Mouse (Mus musculus) gastrocnemius, postnatal 4 days (tissue): ENCODE data around the gene As3mt. TPM values are rescaled to one million over a fixed set of nuclear protein-coding genes. Genes with fewer than 3 reads are reported as not detected.
A peak's percentile ranks its signal among the peaks of the same experiment; 100 is the strongest.
"Not testable (repeated sequence)": the region's sequence is repeated elsewhere in the genome, so short reads cannot be mapped to it uniquely, and the experiment has no call there.

Experiments
- DNase-seq, 2 experiments: peaks; one replicate each; pipeline ENCODE4 v3.0.0; 2021 to 2022; ENCODE audit warnings: low spot score in 2 of 2, mixed read lengths in 2 of 2
- total RNA-seq, 2 experiments: library from RNA; stranded (reverse); gene quantifications; 2 replicates each; pipeline ENCODE4 v1.2.3; 2021

Gene As3mt
- total RNA-seq, 2 experiments from 2014 or later, result 51.0 to 56.2 TPM

DNA sequence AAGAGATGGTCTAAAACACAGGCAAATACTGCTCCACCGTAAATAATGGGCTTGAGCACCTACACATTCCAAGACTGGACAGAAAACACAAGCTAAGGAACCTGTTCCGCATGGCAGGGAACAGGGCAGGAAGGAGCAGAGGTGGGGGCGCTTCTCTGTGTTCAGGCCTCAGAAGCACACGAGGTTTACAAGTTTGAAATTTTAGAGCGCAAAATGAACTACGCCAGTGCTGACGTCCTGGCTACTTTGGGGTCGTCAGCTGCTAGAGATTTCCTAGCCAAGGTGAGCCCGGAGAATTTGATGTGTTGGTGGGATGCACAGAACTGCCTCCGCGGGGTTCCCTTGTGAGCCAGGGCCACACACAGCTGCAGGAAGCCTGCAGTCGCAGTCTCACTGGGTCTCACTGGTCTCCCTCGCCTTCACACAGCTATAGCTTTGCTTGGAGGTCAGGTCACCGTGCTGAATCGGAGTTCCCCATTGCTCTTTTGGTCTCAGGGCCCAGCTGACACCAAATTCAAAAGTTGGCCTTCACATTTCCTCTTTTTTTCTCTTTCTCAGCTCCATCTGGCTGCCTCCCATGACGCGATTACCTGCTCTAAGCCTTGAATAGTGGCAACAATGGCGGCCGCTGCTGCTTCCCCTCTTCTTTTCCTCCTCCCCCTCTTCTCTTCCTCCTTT, 9.3 kb upstream of the As3mt start:
- DNase-seq, result no peak

DNA sequence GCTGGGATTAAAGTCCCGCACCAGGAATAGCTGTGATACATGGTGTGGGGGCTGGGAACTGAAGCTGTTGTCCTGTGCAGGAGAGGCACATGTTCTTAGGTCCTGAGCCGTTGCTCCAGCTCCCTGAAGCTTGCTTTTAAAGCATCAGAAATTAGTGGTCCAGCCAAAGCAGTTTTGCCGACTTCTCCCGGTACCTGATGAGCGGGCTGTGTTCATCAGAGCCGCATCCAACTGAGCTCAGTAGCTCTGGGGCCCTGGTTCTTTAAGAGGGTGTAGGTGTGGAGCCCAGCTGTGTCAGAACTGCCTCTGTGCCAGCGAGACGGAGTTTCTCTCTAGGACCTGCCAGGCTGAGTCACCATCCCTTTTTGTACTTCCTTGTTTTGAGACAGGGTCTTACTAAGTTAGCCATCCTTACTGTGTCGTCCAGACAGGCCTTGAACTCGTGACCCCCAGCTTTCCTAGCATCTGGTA, 8.2 kb upstream of the As3mt start:
- DNase-seq, result no peak

DNA sequence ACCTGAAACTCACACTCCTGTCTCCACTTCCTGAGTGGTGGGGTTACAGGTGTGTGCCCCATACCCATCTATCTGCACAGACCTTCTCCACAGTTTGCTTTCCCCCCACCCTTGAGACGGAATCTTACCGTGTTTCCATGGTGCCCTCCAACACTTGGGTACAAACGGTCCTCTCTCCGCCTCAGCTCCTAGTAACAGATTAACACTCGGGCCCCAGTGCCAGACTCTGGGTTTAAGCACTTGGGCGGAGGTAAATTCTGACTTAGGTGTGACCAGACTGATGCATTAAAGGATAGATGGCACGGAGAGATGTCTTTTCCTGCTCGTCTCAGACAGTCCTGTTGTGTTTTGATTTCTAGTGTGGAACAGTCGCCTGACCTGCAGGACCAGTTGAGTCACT, 6.1 kb upstream of the As3mt start:
- DNase-seq, result no peak

DNA sequence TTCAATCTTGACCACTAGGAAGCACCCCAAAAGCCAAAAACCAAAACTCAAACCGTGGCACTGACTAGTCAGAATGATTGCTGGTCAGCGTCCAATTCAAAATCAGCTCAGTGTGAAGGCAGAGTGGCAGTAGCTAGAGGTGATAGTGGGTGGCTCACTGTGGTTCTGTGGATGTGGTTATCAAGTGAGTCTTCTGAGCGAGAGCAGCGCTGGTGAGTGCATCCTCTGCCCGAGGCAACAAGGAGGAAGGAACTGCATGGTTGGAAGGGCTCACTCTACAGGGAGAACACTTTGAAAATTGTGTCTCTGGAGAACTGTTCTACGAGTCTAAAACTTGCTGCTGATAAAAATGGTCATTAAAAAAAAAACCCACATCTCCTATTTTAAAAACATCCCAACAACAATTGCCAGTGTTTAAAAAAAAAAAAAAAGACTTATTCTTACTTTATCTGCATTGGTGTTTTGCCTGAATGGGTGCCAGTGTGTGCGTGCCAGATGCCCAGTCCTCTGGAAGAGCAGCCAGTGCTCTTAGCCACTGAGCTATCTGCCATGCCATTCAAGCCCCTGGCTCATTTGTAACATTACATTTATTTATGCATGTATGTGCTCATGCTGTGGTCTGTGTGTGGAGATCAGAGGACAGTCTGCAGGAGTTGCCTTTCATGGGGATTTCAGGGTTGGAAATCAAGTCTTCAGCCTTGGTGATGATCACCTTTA, 1.3 kb upstream of the As3mt start:
- DNase-seq, result no peak

DNA sequence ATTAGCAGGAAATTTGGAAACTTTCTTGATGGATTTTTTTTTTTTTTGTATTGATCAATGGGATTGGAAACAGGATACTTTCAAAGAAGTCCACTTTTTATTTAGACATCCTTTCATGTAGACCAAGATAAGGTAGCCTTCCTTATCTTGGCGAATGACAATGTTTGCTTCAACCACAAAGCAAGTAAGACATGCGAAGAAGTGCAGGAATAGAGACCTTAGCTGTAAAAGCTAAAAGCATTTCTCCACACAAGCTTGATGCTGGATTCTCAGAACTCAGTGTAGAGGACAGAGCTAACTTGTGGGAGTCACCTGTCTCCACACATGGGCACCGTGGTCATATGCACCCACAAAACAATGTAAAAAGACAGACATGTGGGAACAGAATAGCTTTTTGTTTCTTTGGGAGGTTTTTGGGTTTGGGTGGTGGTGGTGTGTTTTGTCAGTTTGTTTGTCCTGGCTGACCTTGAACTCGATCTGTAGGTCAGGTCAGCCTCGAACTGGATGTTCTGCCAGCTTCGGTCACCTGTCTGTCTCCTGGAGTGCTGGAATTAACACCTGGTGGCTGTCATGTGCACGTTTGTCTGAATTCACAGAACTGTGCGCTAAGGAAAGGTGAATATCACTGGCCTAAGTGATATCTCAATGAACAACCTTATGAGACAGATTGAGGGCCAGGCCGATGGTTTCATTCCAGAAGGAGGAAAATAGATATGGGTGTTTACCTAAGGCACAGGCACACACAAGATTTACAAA, 540 bp upstream of the As3mt start:
- no peak for DNase-seq

DNA sequence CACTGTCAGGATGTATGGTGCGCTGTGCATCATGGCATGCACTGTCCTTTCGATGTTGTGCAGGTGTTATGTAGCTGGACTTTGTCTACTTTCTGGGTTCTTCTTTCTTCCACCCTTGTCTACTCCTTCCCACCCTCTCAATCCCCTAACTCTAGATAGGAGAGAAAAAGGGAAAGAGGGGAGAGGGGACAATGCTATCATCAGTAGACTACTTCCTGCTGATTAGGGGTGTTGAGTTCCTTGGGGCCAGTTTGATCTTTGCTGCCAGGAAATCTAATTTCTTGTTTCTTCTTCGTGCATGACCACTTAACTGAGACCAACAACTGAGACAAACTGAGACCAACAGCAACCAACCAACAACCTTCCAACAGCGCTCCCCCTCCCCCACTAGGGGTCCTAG, 3.4 kb downstream of the As3mt start:
- DNase-seq, result no peak

DNA sequence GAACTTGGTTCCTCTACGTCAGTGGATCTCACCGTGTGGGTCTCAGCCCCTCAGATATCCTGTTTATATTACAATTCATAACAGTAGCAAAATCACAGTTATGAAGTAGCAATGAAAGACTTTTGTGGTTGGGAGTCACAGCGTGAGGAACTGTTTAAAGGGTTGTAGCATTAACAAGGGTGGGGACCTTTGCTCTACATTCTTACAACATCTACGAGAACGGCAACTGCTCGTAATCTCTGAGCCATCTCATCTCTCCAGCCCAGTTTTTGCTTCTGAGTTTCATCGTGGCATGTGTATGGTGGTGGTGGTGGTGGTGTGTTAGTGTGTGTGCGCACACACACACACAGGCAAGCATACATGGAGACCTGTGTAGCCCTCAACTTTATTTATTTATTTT, 7.0 kb downstream of the As3mt start:
- DNase-seq, result no peak

DNA sequence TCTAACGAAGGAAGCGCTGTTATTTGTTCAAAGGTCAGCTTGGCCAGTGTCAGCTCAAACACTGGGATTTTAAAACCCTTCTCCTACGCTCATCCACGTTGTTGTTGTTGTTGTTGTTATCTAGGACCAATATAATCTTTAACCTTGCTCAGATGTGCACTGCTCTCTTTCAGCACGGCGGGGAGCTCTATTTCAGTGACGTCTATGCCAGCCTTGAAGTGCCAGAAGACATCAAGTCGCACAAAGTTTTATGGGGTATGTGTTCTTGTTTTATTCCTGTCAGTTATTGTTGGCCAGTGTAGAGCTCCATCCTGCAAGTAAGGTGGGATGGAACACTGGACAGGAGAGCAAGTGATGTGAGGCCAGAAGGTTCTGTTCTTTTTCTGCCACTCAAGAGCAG, 7.8 kb downstream of the As3mt start:
- no peak for DNase-seq

DNA sequence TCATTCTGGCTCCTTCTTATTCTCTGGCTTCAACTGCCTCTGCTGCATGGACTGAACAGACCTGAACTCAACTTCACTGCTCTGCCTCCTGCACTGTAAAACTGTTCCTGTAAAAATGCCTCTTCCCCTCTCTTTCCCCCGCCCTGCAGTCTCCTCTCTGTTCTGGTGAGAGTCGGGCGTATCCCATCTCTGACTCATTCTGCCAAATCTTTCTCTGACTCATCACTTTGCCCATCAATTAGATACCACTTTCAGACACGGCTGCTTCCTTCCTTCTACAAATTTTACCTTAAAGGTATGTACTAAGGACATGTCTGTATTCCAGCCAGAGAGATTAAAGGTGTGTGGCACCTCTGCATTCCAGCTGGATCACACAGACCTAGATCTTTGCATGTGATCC, 10.9 kb downstream of the As3mt start:
- DNase-seq, result no peak

DNA sequence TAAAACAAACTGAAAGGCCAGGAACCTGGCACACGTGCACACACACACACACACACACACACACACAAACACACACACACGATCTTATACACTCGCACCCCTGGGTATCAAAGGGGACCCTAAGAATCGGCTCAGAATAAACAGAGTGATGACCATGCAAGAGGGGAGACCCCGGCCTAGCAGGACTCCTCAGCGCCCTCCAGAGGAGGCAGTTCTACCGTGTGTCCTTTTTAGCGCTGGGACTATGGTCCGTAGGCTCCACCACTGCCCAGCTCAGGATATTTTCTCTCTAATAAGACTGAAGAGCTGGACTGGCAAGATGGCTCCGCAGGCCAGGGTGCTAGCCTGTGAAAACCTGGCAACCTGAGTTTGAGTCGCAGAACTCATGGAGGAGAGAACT, 17.2 kb downstream of the As3mt start:
- no peak for DNase-seq

DNA sequence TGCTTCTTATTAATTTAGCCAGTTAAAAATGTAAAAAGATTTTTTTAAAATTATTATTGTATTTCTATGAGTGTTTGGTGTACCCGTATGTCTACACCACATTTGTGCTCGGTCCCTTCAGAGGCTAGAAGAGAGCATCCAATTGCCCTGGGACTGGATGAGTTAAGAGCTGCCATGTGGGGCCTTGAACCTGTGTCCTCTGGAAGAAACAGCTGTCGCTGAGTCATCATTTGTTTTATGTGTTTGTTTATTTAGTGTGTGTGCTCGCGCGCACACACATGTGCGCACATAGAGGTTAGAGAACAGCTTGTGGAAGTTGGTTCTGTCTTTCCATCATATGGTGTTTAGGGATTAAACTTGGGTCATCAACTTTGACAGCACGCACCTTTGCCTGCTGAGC, 18.9 kb downstream of the As3mt start:
- DNase-seq, result no peak

DNA sequence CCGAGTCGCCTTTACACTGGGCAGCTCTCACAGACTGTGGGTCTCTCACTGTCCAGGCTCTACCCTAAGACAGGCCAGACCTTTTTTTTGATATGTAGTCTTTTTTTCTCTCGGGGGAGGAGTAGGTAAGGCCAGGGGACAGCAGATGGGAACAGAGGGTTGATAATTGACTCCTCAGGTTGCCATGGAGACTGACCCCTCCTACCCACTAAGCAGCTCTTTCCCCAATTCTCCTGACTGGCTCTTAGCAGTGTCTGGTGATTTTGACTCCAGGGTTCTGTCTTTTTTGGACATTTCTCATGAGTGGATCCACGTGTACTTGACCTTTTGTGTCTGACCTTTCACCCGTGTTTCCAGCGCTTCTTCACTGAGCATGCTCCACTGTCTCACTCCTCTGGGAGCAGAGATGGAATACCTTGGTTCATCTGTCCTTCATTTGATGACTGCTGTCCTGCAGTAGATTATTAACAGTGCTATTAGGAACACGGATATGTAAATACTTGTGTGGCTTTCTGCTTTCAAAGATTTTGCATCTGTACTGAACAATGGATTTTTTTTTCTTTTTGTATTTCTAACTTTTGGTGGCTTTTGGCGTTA, 20.0 kb downstream of the As3mt start:
- no peak for DNase-seq

DNA sequence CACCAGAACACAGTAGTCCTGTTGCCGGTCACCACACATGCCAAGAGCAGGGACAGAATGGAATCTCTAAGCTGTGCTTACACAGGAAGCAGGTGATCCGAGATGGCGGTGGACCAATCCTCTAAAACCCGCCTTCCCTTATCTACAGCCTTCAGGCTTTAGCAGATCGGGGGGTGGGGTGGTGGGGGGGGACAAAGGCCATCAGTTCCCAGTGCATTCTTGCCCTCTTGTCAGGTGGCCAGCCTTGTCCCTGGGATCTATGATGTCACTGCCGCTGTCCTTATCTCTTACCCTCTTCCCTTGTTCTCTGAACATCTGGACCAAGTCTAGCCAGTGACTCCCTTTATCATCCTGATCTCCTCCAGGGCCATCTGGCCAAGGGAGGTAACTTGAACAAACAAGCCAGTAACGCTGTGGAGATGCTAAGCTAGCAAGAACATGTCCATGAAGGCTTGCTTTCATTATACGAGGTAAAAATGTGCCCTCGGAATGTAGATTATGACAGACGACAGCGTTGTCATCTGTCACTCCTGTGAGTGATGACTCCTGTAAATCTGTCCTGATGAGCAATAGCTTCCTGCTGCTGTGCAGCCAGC, 20.8 kb downstream of the As3mt start:
- DNase-seq, result no peak

DNA sequence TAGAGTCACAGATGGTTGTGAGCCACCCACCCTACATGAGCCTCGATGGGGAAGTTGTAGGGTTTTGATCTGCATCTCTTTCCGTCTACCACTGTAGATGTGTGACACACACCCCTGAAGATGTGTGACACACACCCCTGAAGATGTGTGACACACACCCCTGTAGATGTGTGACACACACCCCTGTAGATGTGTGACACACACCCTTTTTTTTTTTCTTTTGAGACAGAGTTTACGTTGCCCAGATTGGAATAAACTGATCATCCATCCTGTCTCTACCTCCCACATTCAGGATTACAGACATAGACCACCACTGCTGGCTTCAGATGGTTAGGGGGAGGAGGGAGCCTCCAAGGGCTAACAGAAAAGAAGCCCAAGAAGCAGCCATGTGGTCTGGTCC, 21.7 kb downstream of the As3mt start:
- DNase-seq, result no peak

DNA sequence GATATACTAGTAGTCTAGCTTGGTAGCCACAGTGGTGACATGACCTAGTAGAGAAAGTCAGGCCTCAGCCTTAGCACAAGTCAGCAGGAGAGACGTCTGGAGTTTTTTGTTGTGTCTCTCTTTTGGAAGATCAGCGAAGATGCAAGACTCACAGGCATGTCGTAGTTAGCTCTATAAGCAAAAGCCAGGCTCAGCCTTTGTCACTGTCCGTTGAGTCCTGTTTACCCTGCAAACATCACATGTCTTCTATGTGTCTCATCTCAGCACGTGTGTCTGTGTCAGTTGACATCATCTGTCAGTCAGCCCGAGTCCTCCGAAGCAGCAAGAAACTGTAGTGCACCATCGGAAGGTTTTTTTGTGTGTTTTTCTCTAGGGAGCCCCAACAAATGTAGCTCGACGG, 24.1 kb downstream of the As3mt start:
- DNase-seq, result no peak

DNA sequence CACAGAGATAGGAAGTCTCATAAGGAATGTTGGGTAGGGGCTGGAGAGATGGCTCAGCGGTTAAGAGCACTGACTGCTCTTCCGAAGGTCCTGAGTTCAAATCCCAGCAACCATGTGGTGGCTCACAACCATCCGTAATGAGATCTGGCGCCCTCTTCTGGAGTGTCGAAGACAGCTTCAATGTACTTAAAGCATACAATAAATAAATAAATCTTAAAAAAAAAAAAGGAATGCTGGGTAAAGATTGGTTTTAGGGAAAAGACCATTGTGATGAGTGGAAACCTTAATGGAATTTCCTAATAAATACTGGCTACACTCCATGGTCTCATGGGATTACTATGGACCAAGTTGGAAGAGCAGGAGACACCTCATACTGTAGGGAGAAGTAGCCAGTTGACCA, 25.4 kb downstream of the As3mt start:
- not testable (repeated sequence) for DNase-seq

DNA sequence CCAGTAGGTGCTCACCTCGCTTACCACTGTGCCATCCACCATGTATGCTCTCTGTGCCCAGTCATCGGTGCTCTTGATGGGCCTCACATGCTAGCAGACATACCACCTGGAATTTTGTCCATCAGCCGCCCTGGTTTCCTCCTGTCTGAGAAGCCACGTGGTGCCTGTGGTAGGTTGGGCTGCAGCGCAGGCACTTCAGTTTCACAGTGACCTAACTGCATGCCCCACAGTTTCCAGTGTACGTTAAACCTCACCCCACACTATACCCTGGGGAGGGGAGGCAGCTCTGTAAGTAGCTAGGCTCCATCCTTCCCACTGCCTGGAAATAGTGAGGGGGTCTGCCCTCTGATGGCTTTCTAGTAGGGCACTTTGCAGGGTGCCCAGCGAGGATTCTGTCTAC, 26.4 kb downstream of the As3mt start:
- no peak for DNase-seq

DNA sequence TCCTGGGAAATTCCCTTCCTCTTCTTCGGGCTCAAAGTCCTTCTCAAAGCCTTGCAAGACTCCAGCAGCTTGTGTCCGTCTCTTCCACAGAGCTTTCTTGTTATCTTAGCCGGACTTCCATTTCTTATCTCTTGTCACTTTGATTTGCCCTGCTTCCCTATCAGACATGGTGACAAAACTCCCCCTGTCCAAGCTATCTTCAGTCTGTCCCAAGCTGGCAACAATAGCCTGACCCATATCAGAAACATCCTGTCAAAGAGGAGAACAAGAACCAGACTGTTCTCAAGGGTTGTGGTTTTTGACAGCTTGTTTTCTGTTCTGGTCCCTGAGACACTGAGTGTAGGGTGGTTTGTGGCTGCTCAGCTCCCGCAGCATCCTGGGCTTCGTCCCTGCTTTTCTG, 28.0 kb downstream of the As3mt start:
- DNase-seq, result no peak

DNA sequence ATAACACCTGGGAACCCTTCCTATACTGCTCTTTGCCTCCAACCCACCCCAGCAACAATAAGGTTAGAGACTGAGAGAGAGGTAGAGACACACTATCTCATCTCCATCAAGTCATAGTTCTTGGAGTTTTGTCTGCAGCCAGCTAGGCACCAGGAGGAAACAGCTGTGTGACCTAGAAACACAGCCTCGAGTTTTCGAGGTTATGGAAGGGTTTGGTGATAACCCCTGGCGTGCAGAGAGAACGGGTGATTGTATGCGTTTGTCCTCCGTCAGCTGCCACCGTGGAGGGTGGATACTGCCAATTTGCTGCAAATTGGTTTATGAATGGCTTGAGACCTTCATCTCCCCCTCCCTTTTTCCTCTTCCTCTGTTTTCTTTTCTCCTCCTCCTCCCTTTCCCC, 29.8 kb downstream of the As3mt start:
- no peak for DNase-seq

DNA sequence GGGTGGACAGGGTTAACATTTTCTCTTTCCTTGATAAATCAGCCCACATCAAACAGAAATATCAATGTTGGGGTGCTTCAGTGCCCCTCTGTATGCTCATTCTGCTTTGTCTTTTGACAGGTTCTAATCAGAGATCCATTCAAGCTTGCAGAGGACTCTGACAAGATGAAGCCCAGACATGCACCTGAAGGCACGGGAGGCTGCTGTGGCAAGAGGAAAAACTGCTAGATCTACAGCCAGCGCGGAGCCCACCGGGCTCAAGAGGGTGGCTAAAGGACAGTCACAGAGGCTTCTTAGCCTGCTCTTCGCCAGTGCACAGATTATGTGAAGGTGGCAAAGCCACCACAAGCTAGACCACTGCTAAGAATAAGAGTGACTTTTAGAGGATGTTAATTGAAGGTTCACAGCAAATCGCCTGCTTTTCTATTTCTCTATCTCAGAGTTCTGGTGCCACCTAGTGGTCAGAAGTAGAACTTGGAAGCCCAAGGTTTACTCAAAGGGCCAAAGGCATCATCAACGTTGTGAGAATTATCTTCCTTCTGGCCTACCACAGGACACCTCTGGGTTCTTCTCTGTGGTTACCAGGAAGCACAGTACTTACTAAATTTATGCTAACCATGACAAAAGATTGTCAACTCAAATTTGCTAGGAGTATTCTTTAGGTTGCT, 33.2 kb downstream of the As3mt start:
- peak in 1 of 2 experiments; percentile 63 for DNase-seq

DNA sequence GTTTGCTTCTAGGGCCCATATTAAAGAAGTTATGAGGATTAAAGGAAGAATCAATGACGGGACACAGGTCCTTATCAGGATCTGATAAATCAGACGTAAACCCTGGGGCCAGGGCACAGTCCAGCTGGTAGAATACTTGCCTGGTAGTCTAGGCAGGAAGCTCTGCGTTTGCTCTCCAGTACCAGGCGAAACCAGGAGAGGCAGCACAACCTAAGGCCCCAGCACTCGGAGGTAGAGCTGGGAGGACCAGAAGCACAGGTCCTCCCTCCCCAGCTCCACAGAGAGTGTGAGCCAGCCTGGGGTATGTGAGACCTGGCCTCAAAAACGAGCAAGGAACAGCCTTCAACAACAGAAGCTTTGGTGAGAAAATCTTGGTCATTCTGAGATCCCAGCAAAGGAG, 34.3 kb downstream of the As3mt start:
- DNase-seq, result no peak
